Mouse (Mus musculus): ENCODE data around the gene Zfp781. TPM values are rescaled to one million over a fixed set of nuclear protein-coding genes. Genes with fewer than 3 reads are reported as not detected.
"Not testable (repeated sequence)": the region's sequence is repeated elsewhere in the genome, so short reads cannot be mapped to it uniquely, and the experiment has no call there.

The Zfp781 gene
- polyA plus RNA-seq (2014; fragmentation: Nextera tagmentation; extraction: Ambion mirVana) = 8.8 and 10.3 TPM in 2 replicates

DNA sequence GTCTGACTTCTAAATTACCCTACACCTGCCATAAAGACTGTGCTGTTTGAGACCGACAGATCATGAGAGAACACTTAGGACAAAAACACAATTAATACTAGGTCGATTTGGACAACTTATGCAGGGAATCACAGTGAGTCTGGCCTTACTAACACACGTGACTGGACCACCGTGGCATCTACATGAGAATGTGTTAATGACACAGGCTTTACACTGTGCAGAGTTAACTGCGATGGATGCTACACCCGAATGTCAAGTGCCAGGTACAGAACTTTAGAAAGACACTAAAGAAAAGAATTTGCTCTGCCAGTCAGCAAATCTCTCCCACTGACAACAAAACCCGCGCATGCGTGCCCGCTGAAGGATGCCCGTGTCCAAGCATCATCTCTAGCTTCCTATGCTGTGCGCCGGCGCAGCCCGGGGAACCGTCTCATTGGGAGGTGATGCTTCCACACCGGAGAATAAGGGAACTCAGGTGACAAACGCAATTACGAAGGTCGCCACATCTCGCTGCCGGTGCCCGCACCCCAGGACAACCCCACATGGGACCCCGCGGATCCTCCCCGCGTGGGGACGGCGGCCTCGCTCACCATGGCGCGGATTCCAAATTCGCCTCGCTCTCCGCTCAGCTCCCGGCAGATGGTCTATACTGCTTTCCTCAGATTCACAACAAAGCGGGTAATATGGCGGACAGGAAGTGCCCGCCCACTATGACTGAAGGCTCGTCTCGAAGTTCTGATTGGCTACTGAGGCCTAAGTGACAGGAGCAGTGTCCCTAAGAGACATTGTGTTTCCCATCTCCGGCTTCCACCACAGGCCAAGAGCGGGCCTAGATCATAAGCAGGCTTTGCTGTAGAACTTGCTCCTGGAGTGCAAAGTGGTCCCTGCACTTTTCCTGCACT, at the start of gene Zfp781:
Gene Zfp781, minus strand, starts transcription at position 639 of the 902 bp plus-strand sequence.
- peak; percentile 99 for ATAC-seq (ENCODE audit: low read depth)
- H3K9ac ChIP-seq (replicated peaks; ENCODE audit: low read depth, low read length); H3K27ac ChIP-seq (ENCODE audit: low read depth, low read length); H3K36me3 ChIP-seq (ENCODE audit: control insufficient read depth, insufficient read depth, low read length); H3K4me2 ChIP-seq (ENCODE audit: low read depth, low read length); H3K4me3 ChIP-seq (ENCODE audit: low read depth, low read length); H3K27me3 ChIP-seq (ENCODE audit: control insufficient read depth, insufficient read depth, low read length); H3K4me1 ChIP-seq (ENCODE audit: control insufficient read depth, insufficient read depth, low read length); H3K9me3 ChIP-seq (ENCODE audit: control insufficient read depth, low read length): not testable (repeated sequence)
- no CpG with 5 or more reads among the region's 43 CpGs for WGBS

GRCm38 (mm10) chr10:81978365-81979003, 48.2 kb upstream of the Zfp781 start:
- not testable (repeated sequence) for H3K36me3 ChIP-seq (ENCODE audit: control insufficient read depth, insufficient read depth, low read length); H3K27me3 ChIP-seq (ENCODE audit: control insufficient read depth, insufficient read depth, low read length); H3K4me3 ChIP-seq (ENCODE audit: low read depth, low read length); H3K9ac ChIP-seq (replicated peaks; ENCODE audit: low read depth, low read length); H3K4me2 ChIP-seq (ENCODE audit: low read depth, low read length); ATAC-seq (ENCODE audit: low read depth); H3K4me1 ChIP-seq (ENCODE audit: control insufficient read depth, insufficient read depth, low read length); H3K9me3 ChIP-seq (ENCODE audit: control insufficient read depth, low read length); H3K27ac ChIP-seq (ENCODE audit: low read depth, low read length)
- WGBS = no CpG with 5 or more reads among the region's 44 CpGs

GRCm38 (mm10) chr10:81930744-81931118, 451 bp upstream of the Zfp781 start:
- WGBS = no CpG with 5 or more reads among the region's 3 CpGs
- H3K4me2 ChIP-seq (ENCODE audit: low read depth, low read length); H3K4me3 ChIP-seq (ENCODE audit: low read depth, low read length); H3K4me1 ChIP-seq (ENCODE audit: control insufficient read depth, insufficient read depth, low read length); H3K9me3 ChIP-seq (ENCODE audit: control insufficient read depth, low read length); H3K27ac ChIP-seq (ENCODE audit: low read depth, low read length); H3K9ac ChIP-seq (replicated peaks; ENCODE audit: low read depth, low read length); H3K27me3 ChIP-seq (ENCODE audit: control insufficient read depth, insufficient read depth, low read length); H3K36me3 ChIP-seq (ENCODE audit: control insufficient read depth, insufficient read depth, low read length): not testable (repeated sequence)
- peak; percentile 39; the same call in 1 of the 2 replicates for ATAC-seq (ENCODE audit: low read depth)

GRCm38 (mm10) chr10:81863409-81864407, 66.6 kb downstream of the Zfp781 start, which contains the start of gene Gm32687:
Gene Gm32687 (plus strand): TSS chr10:81863934.
- H3K4me3 ChIP-seq (ENCODE audit: low read depth, low read length); H3K4me2 ChIP-seq (ENCODE audit: low read depth, low read length): not testable (repeated sequence)
- 22% methylated on average over 4 of the region's 49 CpGs for WGBS

More at GRCm38 (mm10) chr10:81863409-81864407, 66.6 kb downstream of the Zfp781 start, which contains the start of gene Gm32687:
- H3K9me3 ChIP-seq (ENCODE audit: control insufficient read depth, low read length); H3K9ac ChIP-seq (replicated peaks; ENCODE audit: low read depth, low read length); H3K27ac ChIP-seq (ENCODE audit: low read depth, low read length); H3K4me1 ChIP-seq (ENCODE audit: control insufficient read depth, insufficient read depth, low read length); H3K36me3 ChIP-seq (ENCODE audit: control insufficient read depth, insufficient read depth, low read length); H3K27me3 ChIP-seq (ENCODE audit: control insufficient read depth, insufficient read depth, low read length): not testable (repeated sequence)
- peak; percentile 100 for ATAC-seq (ENCODE audit: low read depth)

Other genes starting within 250 kb of the Zfp781 start
- 19.6 and 23.5 TPM in 2 replicates for gene Zfp433, start 225.7 kb downstream of the Zfp781 start, polyA plus RNA-seq (2014; fragmentation: Nextera tagmentation; extraction: Ambion mirVana)
- gene Gm3055, start 159.3 kb downstream of the Zfp781 start, polyA plus RNA-seq (2014; fragmentation: Nextera tagmentation; extraction: Ambion mirVana) = 22.3 and 25.0 TPM in 2 replicates
- gene Gm4767, start 118.3 kb downstream of the Zfp781 start, polyA plus RNA-seq (2014; fragmentation: Nextera tagmentation; extraction: Ambion mirVana) = 4.5 and 5.7 TPM in 2 replicates
- gene Gm32687, start 66.5 kb downstream of the Zfp781 start, polyA plus RNA-seq (2014; fragmentation: Nextera tagmentation; extraction: Ambion mirVana) = 14.9 and 16.5 TPM in 2 replicates
- gene Zfp873, start 117.6 kb upstream of the Zfp781 start, polyA plus RNA-seq (2014; fragmentation: Nextera tagmentation; extraction: Ambion mirVana) = 14.3 and 16.1 TPM in 2 replicates
- gene BC024063, start 152.9 kb upstream of the Zfp781 start, polyA plus RNA-seq (2014; fragmentation: Nextera tagmentation; extraction: Ambion mirVana) = 9.5 and 11.0 TPM in 2 replicates
- gene AU041133, start 197.5 kb upstream of the Zfp781 start, polyA plus RNA-seq (2014; fragmentation: Nextera tagmentation; extraction: Ambion mirVana) = 11.0 and 14.3 TPM in 2 replicates